Mouse (Mus musculus) fat pad, adult 2 months (tissue): Measurements from ENCODE around the gene Gm11027.
A peak's percentile ranks its signal among the peaks of the same experiment; 100 is the strongest.
"Not testable (repeated sequence)": the region's sequence is repeated elsewhere in the genome, so short reads cannot be mapped to it uniquely, and the experiment has no call there.

Experiments used
- DNase-seq: peaks from one replicate; pipeline ENCODE4 v3.0.0-alpha.2; 2011; ENCODE audit warnings: low read depth, low spot score; ENCODE audit errors: extremely low read depth

Gene Gm11027

GRCm38 (mm10) chr12:116275086-116275485 lies at the start of gene Gm11027:
Gene Gm11027, plus strand, starts transcription at chr12:116275386.
- not testable (repeated sequence) for DNase-seq

GRCm38 (mm10) chr12:116226289-116227057 lies 48.7 kb upstream of the Gm11027 start:
- DNase-seq: no peak

GRCm38 (mm10) chr12:116229451-116229850 lies 45.7 kb upstream of the Gm11027 start:
- DNase-seq: no peak

- DNase-seq: peak; percentile 66
These were observed 43.6 kb upstream of the Gm11027 start for GRCm38 (mm10) chr12:116231612-116232011.

- no peak for DNase-seq
These were observed 43.1 kb upstream of the Gm11027 start for GRCm38 (mm10) chr12:116232061-116232460.

- no peak for DNase-seq
These were observed 39.8 kb upstream of the Gm11027 start for GRCm38 (mm10) chr12:116235356-116235755.

- DNase-seq: no peak
These were observed 38.5 kb upstream of the Gm11027 start for GRCm38 (mm10) chr12:116236658-116237057.

- DNase-seq: no peak
These were observed 36.8 kb upstream of the Gm11027 start for GRCm38 (mm10) chr12:116238370-116238769.

- DNase-seq: no peak
These were observed 36.4 kb upstream of the Gm11027 start for GRCm38 (mm10) chr12:116238803-116239202.

- DNase-seq: no peak
These were observed 30.6 kb upstream of the Gm11027 start for GRCm38 (mm10) chr12:116244601-116245000.

GRCm38 (mm10) chr12:116254652-116255051 lies 20.5 kb upstream of the Gm11027 start:
- no peak for DNase-seq

GRCm38 (mm10) chr12:116255636-116256035 lies 19.6 kb upstream of the Gm11027 start:
- no peak for DNase-seq

GRCm38 (mm10) chr12:116258321-116258720 lies 16.9 kb upstream of the Gm11027 start:
- no peak for DNase-seq

- DNase-seq: no peak
These were observed 12.4 kb upstream of the Gm11027 start, which contains the start of gene Wdr60 for GRCm38 (mm10) chr12:116262555-116263341. Gene Wdr60, minus strand, starts transcription at chr12:116263022.

GRCm38 (mm10) chr12:116264756-116265155 lies 10.4 kb upstream of the Gm11027 start:
- DNase-seq: no peak

- DNase-seq: no peak
These were observed 9.9 kb upstream of the Gm11027 start for GRCm38 (mm10) chr12:116265275-116265674.

GRCm38 (mm10) chr12:116269450-116269849 lies 5.7 kb upstream of the Gm11027 start:
- DNase-seq: no peak

GRCm38 (mm10) chr12:116270538-116270937 lies 4.6 kb upstream of the Gm11027 start:
- no peak for DNase-seq

GRCm38 (mm10) chr12:116271071-116271470 lies 4.1 kb upstream of the Gm11027 start:
- DNase-seq: no peak

GRCm38 (mm10) chr12:116273733-116274132 lies 1.5 kb upstream of the Gm11027 start:
- no peak for DNase-seq

GRCm38 (mm10) chr12:116275631-116276030 lies 445 bp downstream of the Gm11027 start:
- no peak for DNase-seq

- DNase-seq: no peak
These were observed 1.8 kb downstream of the Gm11027 start for GRCm38 (mm10) chr12:116276961-116277360.
